Mouse (Mus musculus) right cerebral cortex, adult 18-20 months (tissue): Measurements from ENCODE around the gene Tmem198.

Experiments
- DNase-seq: peaks from one replicate; pipeline ENCODE4 v3.0.0; 2022; ENCODE audit warnings: mixed read lengths

Gene Tmem198

GRCm38 (mm10) chr1:75478916-75479634, at the start of gene Tmem198, which contains the start of gene Chpf:
TSS of gene Tmem198 (plus strand) at chr1:75479532.
TSS of gene Chpf (minus strand) at chr1:75479307.
- DNase-seq: peak; percentile 98

DNA sequence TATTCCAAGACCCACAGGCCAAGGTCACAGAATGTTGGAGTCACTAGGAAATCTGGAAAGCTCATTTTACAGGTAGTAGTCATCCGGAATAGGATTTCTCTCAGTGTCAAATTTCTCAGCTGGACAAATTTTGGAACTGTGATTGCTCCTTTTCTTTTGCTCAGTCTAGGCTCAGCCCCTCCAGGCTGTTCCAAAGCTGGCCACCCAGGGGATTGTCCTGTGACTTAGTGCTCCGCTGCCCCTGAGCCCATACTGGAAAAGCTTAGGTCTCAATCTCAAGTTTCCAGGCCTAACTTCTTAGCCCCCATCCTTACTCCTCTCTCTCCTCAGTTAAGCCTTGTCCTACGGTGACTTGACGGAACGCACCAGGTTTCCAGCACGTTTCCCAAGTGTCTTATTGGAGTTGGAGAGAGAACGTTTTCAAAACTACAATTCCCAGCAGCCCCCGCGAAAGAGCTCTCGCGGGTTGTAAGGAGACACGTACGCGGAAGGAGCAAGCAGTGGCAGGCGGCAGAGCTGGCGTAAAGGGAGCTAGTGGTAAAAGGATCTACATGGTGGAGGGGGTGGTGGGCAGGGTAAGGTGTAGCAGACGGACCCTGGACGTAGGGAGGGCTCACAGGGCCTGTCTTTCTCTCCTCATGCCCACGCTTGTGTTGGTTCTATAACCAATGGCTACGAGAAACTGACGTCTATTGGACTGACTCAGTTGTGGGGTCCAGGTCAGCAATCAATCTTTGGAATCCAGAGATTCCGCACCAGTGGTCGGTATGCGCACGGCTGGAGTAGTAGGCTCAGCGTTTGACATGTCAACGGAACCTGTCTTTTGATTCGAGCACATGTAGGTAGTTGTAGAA, 43.6 kb upstream of the Tmem198 start, which contains the start of gene Gmppa:
TSS of gene Gmppa (plus strand) at position 456 of the 854 bp plus-strand sequence.
- peak; percentile 89 for DNase-seq

DNA sequence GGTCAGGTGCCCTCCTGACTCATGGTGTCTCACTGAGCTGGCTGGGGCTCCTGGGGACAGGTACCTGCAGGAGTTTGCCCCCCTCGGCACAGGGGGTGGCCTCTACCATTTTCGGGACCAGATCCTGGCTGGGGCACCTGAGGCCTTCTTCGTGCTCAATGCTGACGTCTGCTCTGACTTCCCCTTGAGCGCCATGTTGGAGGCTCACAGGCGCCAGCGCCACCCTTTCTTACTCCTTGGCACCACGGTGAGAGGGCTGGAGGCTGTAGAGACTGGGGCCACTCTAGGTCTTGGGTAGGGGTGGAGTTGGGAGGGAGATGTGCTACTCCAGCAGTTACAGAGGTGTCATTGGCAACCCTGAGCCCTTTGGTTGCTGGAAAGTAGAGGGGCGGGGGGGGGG, 40.5 kb upstream of the Tmem198 start:
- no peak for DNase-seq

- no peak for DNase-seq
Measured at GRCm38 (mm10) chr1:75440661-75441060, 38.7 kb upstream of the Tmem198 start.

- DNase-seq: no peak
Measured at GRCm38 (mm10) chr1:75441471-75441996, 37.8 kb upstream of the Tmem198 start.

DNA sequence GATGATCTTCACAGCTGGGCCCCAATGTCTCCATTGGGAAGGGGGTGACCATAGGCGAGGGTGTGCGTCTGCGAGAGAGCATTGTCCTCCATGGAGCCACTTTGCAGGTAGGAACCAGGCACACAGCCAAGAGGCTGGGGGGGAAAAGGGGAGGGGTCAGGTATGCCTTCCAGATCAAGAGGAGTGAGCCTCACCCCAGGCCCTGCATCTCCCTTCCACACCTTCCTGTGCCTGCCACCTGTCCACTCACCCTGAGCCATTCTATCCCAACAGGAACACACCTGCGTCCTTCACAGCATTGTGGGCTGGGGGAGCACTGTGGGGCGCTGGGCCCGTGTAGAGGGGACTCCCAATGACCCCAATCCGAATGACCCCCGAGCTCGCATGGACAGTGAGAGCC, 37.2 kb upstream of the Tmem198 start:
- no peak for DNase-seq

DNA sequence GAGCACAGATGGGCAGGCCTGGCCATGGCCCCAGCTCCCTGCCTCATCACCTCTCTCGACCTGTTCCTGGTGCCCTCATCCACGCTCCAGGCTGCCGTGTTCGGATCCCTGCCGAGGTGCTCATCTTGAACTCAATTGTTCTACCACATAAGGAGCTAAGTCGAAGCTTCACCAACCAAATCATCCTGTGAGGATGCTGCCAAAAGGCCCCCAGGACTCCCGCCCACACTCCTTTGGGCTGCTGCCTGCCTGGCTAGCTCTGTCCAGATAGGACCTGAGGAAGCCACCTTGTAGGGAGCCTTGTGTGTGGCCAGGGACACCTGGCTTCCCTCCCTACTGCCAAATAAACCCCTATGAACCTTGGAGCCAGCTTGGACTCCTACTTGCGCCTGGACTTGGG, 36.5 kb upstream of the Tmem198 start:
- no peak for DNase-seq

DNA sequence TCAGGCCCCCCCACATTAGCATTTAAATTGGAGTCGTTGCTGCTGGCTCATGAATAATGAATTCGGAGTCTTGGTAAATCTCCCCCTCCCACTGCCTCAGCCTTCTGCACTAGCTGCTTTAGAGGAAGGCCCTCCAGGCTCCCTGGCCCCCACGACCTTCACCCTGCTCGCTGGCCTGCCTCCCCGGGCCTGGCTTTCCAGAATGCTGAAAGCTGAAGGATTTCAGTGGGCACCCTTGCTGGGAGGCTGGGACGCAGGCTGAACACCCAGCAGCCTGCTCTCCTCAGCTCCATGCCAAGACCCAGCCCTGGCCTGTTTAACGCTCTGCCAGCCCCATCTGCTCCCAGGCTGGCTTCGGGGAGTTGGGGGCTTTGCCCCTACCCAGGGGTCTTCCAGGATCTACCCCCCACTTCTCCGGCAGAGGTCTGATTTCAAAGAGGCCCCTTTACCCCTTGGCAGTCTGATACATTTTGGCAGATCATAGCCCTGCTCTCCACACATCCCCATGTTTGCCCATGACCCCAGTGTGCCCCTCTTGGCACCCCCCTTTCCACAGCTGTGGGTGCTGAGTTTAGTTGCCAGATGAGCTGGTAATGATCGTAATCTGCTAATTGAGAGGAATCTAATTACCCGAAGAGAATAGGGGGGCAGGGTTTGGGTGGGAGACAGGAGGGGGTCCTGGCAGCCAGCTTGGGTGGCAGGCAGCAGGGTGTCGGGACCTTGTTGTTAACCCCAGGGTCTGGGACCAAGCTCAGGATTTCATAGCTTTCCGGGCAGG, 35.9 kb upstream of the Tmem198 start:
- DNase-seq: no peak

DNA sequence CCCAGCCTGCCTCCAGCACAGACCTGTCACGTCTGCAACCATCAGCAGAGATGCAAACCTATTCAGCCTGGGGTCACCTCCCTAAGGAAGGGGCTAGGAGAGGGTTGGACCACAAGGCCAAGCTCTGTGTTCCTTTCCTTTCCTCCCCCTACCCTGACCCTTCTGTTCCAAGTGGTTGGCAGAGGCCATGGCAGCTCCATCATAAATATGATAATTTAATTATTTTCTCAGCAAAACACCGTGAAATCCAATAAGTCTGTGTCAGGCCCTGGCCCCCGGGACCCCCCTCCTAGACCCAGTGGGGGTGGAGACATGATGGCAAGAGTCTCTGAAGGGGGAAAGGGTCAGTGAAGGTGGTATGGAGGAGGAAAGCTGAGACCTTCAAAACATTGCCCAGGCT, 35.1 kb upstream of the Tmem198 start:
- no peak for DNase-seq

DNA sequence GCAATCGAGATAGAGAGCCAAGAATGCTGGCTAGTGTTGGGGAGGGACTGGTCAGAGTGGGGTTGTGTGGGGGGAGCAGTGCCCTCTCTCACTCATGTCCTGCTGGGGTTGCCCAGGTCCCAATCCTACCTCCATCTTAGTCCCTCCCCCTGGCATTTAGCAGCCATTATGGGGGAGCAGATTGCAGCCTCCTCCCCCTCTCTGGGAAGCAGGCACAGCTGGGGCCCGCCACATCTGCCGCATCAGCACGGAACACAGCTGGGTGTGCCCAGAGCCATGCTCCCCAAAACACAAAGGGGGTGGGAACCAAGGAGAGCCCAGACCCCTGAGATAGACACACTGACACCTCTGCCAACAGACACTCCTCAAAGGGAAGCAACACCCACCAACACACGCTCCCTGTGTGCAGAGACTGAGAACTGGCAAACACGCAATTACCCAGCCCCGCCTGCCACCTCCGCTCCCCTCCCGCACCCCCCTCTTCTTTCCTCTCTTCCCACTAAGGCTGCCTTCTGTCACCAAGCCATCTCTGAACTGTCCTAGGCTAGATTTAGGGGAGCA, 34.1 kb upstream of the Tmem198 start:
- peak; percentile 73 for DNase-seq

- DNase-seq: peak; percentile 64
Measured at GRCm38 (mm10) chr1:75445751-75446611, 33.4 kb upstream of the Tmem198 start.

DNA sequence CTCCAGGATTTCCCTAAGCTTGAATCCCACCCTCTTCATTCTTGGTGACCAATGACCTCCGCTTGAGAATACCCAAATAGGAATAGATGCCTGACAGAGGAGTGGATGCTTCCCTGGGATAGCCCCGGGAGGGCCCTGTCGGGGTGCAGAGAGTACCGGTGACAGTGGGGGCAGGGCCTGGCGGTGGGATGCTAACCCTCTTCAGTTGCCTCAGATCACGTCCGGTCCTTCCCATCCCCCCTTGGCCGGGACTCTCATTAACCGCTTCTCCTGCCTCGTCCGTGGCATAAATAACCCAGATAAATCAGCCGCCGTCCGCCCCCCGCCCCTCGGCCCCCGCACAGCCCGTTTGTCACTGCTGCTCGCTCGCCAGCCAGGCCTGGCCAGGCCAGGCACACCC, 32.7 kb upstream of the Tmem198 start:
- no peak for DNase-seq

GRCm38 (mm10) chr1:75447265-75448051, 31.9 kb upstream of the Tmem198 start:
- no peak for DNase-seq

GRCm38 (mm10) chr1:75448052-75448431, 31.3 kb upstream of the Tmem198 start:
- no peak for DNase-seq

DNA sequence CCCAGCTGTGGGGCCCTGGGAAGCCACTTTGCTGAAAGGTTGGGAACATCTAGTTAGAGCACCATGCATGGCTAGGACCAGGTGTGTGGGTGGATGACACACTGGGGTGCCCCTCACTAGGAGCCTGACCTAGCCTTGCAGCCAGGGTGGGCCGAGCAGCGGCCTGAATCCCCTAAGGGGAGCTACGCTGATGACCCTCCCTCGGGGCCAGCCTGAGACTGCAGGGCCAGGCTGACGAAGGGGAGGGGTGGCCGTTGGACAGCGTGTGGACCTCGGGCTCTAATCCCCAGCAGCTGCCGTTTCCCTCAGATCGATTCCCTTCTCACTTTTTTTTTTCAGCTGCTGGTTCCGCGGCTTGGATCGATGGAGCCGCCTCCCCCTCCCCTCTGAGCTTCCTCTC, 30.4 kb upstream of the Tmem198 start:
- DNase-seq: no peak

- no peak for DNase-seq
Measured at GRCm38 (mm10) chr1:75449377-75450135, 29.8 kb upstream of the Tmem198 start.

GRCm38 (mm10) chr1:75450314-75451005, 28.9 kb upstream of the Tmem198 start, which contains the start of gene Asic4:
TSS of gene Asic4 (plus strand) at chr1:75450436.
- no peak for DNase-seq

DNA sequence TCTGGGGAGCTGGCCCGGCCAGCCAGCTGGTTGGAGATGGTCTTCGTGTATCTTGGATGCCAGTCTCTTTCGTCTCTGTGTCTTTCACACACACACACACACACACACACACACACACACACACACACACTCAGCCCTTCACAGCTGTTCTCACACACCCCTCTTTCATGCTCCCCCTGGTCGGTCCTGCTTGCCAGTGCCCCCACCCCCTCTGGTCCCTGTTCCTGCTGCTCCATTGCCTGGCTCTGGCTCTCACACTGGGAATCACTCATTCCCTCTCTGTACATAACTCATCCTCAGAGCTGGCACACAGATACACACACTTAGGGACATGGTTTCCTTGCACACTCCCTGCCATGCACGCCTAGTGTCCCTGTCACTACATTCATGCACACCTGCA, 27.4 kb upstream of the Tmem198 start:
- no peak for DNase-seq

DNA sequence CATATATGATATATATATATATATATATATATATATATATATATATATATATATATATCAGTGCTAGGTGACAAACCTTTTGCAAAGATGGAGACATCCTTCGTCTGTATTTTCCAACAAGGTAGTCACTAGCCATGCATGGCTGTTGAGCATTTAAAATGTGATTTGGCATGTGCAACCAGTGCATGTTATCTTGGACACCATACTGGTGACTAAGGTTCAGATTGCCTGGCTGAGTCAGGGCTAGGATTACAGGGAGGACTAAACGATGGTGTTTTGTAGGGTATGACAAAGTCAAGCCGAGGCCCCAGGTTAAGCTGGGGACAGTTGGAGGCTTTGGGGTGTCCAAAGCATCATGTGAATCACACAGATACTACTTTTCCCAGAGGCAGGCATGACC, 23.9 kb upstream of the Tmem198 start:
- DNase-seq: no peak
